Mouse (Mus musculus): Measurements from ENCODE around the gene Acadvl. TPM values are rescaled to one million over a fixed set of nuclear protein-coding genes. Genes with fewer than 3 reads are reported as not detected.

Gene Acadvl
- polyA plus RNA-seq, 1 experiment from 2014 or later: 65.9 TPM

MicroRNAs within 50 kb of the gene (microRNA counts, 519-probe panel; counts per million panel counts)
- microRNA mmu-miR-324-3p: not detected
- microRNA mmu-miR-324-5p: 4,037 counts per million, percentile 27 among the panel's probes with 10 or more counts

Small RNA genes lying within 50 kb of the gene (microRNA-seq; reads per million reads assigned to microRNA genes)
- gene Gm44349: not detected
- 3,441 reads per million, percentile 87 among the genes with 10 or more reads in this experiment for gene Mir324

Other genes starting within 250 kb of the Acadvl start
- gene Zbtb4, start 249.5 kb downstream of the Acadvl start, polyA plus RNA-seq (2016; fragmentation: Nextera tagmentation; extraction: Ambion mirVana): 1.9 and 2.4 TPM in 2 replicates
- 15.4 and 17.1 TPM in 2 replicates for gene Chrnb1, start 219.5 kb downstream of the Acadvl start, polyA plus RNA-seq (2016; fragmentation: Nextera tagmentation; extraction: Ambion mirVana)
- gene Fgf11, start 213.6 kb downstream of the Acadvl start, polyA plus RNA-seq (2016; fragmentation: Nextera tagmentation; extraction: Ambion mirVana): 1.2 and 1.5 TPM in 2 replicates
- 1.6 and 1.8 TPM in 2 replicates for gene Tmem102, start 209.8 kb downstream of the Acadvl start, polyA plus RNA-seq (2016; fragmentation: Nextera tagmentation; extraction: Ambion mirVana)
- not detected in 2 replicates for gene Gm39566, start 200.1 kb downstream of the Acadvl start, polyA plus RNA-seq (2016; fragmentation: Nextera tagmentation; extraction: Ambion mirVana)
- gene Spem2, start 196.9 kb downstream of the Acadvl start, polyA plus RNA-seq (2016; fragmentation: Nextera tagmentation; extraction: Ambion mirVana): not detected in 2 replicates
- 0.20 TPM in 1 of 2 replicates, not detected in the other for gene Spem1, start 193.2 kb downstream of the Acadvl start, polyA plus RNA-seq (2016; fragmentation: Nextera tagmentation; extraction: Ambion mirVana)
- gene Nlgn2, start 177.6 kb downstream of the Acadvl start, polyA plus RNA-seq (2016; fragmentation: Nextera tagmentation; extraction: Ambion mirVana): 8.4 and 9.1 TPM in 2 replicates
- 346 and 353 TPM in 2 replicates for gene Tmem256, start 176.9 kb downstream of the Acadvl start, polyA plus RNA-seq (2016; fragmentation: Nextera tagmentation; extraction: Ambion mirVana)
- gene Plscr3, start 169.0 kb downstream of the Acadvl start, polyA plus RNA-seq (2016; fragmentation: Nextera tagmentation; extraction: Ambion mirVana): 111 and 120 TPM in 2 replicates
- gene Tnk1, start 156.7 kb downstream of the Acadvl start, polyA plus RNA-seq (2016; fragmentation: Nextera tagmentation; extraction: Ambion mirVana): 1.6 and 2.3 TPM in 2 replicates
- not detected in 2 replicates for gene Tmem95, start 137.4 kb downstream of the Acadvl start, polyA plus RNA-seq (2016; fragmentation: Nextera tagmentation; extraction: Ambion mirVana)
- gene Kctd11, start 134.0 kb downstream of the Acadvl start, polyA plus RNA-seq (2016; fragmentation: Nextera tagmentation; extraction: Ambion mirVana): 3.7 and 4.4 TPM in 2 replicates
- gene Acap1, start 119.9 kb downstream of the Acadvl start, polyA plus RNA-seq (2016; fragmentation: Nextera tagmentation; extraction: Ambion mirVana): 0.90 and 1.5 TPM in 2 replicates
- gene 2810408A11Rik, start 114.4 kb downstream of the Acadvl start, polyA plus RNA-seq (2016; fragmentation: Nextera tagmentation; extraction: Ambion mirVana): 30.4 and 32.8 TPM in 2 replicates
- gene Neurl4, start 114.3 kb downstream of the Acadvl start, polyA plus RNA-seq (2016; fragmentation: Nextera tagmentation; extraction: Ambion mirVana): 10.9 and 12.7 TPM in 2 replicates
- gene Gps2, start 101.5 kb downstream of the Acadvl start, polyA plus RNA-seq (2016; fragmentation: Nextera tagmentation; extraction: Ambion mirVana): 92.0 and 93.5 TPM in 2 replicates
- gene Eif5a, start 93.5 kb downstream of the Acadvl start, polyA plus RNA-seq (2016; fragmentation: Nextera tagmentation; extraction: Ambion mirVana): 1,762 and 1,851 TPM in 2 replicates
- 14.0 and 15.5 TPM in 2 replicates for gene Ybx2, start 79.6 kb downstream of the Acadvl start, polyA plus RNA-seq (2016; fragmentation: Nextera tagmentation; extraction: Ambion mirVana)
- 34.1 and 35.7 TPM in 2 replicates for gene Slc2a4, start 67.2 kb downstream of the Acadvl start, polyA plus RNA-seq (2016; fragmentation: Nextera tagmentation; extraction: Ambion mirVana)
- gene Cldn7, start 50.6 kb downstream of the Acadvl start, polyA plus RNA-seq (2016; fragmentation: Nextera tagmentation; extraction: Ambion mirVana): 15.7 and 18.1 TPM in 2 replicates
- 24.5 and 27.8 TPM in 2 replicates for gene Ctdnep1, start 34.3 kb downstream of the Acadvl start, polyA plus RNA-seq (2016; fragmentation: Nextera tagmentation; extraction: Ambion mirVana)
- gene Elp5, start 32.9 kb downstream of the Acadvl start, polyA plus RNA-seq (2016; fragmentation: Nextera tagmentation; extraction: Ambion mirVana): 124 and 126 TPM in 2 replicates
- gene Gabarap, start 24.3 kb downstream of the Acadvl start, polyA plus RNA-seq (2016; fragmentation: Nextera tagmentation; extraction: Ambion mirVana): 398 and 426 TPM in 2 replicates
- gene Phf23, start 19.6 kb downstream of the Acadvl start, polyA plus RNA-seq (2016; fragmentation: Nextera tagmentation; extraction: Ambion mirVana): 102 and 108 TPM in 2 replicates
- 69.4 and 69.5 TPM in 2 replicates for gene Dvl2, start 14.8 kb downstream of the Acadvl start, polyA plus RNA-seq (2016; fragmentation: Nextera tagmentation; extraction: Ambion mirVana)
- 10.6 and 13.6 TPM in 2 replicates for gene Dlg4, start 1.5 kb upstream of the Acadvl start, polyA plus RNA-seq (2016; fragmentation: Nextera tagmentation; extraction: Ambion mirVana)
- gene Asgr1, start 38.7 kb upstream of the Acadvl start, polyA plus RNA-seq (2016; fragmentation: Nextera tagmentation; extraction: Ambion mirVana): 1.5 and 2.3 TPM in 2 replicates
- gene Asgr2, start 77.2 kb upstream of the Acadvl start, polyA plus RNA-seq (2016; fragmentation: Nextera tagmentation; extraction: Ambion mirVana): 0.22 TPM in 1 of 2 replicates, not detected in the other
- gene Mgl2, start 114.9 kb upstream of the Acadvl start, polyA plus RNA-seq (2016; fragmentation: Nextera tagmentation; extraction: Ambion mirVana): not detected in 2 replicates
- gene Clec10a, start 140.8 kb upstream of the Acadvl start, polyA plus RNA-seq (2016; fragmentation: Nextera tagmentation; extraction: Ambion mirVana): 0.28 TPM in 1 of 2 replicates, not detected in the other
- gene Slc16a11, start 197.3 kb upstream of the Acadvl start, polyA plus RNA-seq (2016; fragmentation: Nextera tagmentation; extraction: Ambion mirVana): 1.5 and 1.8 TPM in 2 replicates
- 16.1 and 18.5 TPM in 2 replicates for gene Slc16a13, start 205.7 kb upstream of the Acadvl start, polyA plus RNA-seq (2016; fragmentation: Nextera tagmentation; extraction: Ambion mirVana)
- 7.1 and 8.2 TPM in 2 replicates for gene Bcl6b, start 214.4 kb upstream of the Acadvl start, polyA plus RNA-seq (2016; fragmentation: Nextera tagmentation; extraction: Ambion mirVana)
- 215 and 222 TPM in 2 replicates for gene 0610010K14Rik, start 222.5 kb upstream of the Acadvl start, polyA plus RNA-seq (2016; fragmentation: Nextera tagmentation; extraction: Ambion mirVana)
- gene Gm21988, start 224.4 kb upstream of the Acadvl start, polyA plus RNA-seq (2016; fragmentation: Nextera tagmentation; extraction: Ambion mirVana): 9.9 and 10.4 TPM in 2 replicates
- gene Rnasek, start 224.4 kb upstream of the Acadvl start, polyA plus RNA-seq (2016; fragmentation: Nextera tagmentation; extraction: Ambion mirVana): 117 and 118 TPM in 2 replicates
- gene Alox12, start 239.9 kb upstream of the Acadvl start, polyA plus RNA-seq (2016; fragmentation: Nextera tagmentation; extraction: Ambion mirVana): 2.8 and 3.5 TPM in 2 replicates